Mouse (Mus musculus) heart, embryonic 14.5 days (tissue): Measurements from ENCODE around the gene Mup20. TPM values are rescaled to one million over a fixed set of nuclear protein-coding genes. Genes with fewer than 3 reads are reported as not detected.
"Not testable (repeated sequence)": the region's sequence is repeated elsewhere in the genome, so short reads cannot be mapped to it uniquely, and the experiment has no call there.

Source experiments
- ATAC-seq: fragments of 200-750 bp; cut with Nextera tagmentation; 2 replicates; pipeline ENCODE4 v1.8.0; 2017; ENCODE audit warnings: low read depth, moderate TSS enrichment; ENCODE audit not compliant: insufficient number of reproducible peaks, insufficient read depth, low FRiP score
- H3K27ac ChIP-seq, 2 experiments: fragments of 200-500 bp in 1 of 2; fragments of 300-500 bp in 1 of 2; sonication (generic) in 1 of 2; replicated peaks in 1 of 2; 2 replicates each; pipeline ENCODE4 v1.5.1; 2012 to 2014; ENCODE audit warnings: low read depth in 2 of 2, low read length in 2 of 2, control low read depth in 1 of 2, mild to moderate bottlenecking in 1 of 2, mixed read lengths in 1 of 2; ENCODE audit not compliant: control insufficient read depth in 1 of 2, insufficient read depth in 1 of 2
- H3K27me3 ChIP-seq: fragments of 300-500 bp; sonication (generic); 2 replicates; pipeline ENCODE4 v1.6.1; 2014; ENCODE audit warnings: mild to moderate bottlenecking, low read length, control low read depth; ENCODE audit not compliant: control insufficient read depth, insufficient read depth
- H3K36me3 ChIP-seq: fragments of 300-500 bp; sonication (generic); 2 replicates; pipeline ENCODE4 v1.6.1; 2014; ENCODE audit warnings: mild to moderate bottlenecking, control low read depth, low read length, mixed read lengths; ENCODE audit not compliant: control insufficient read depth, insufficient read depth
- H3K4me1 ChIP-seq, 2 experiments: fragments of 200-500 bp in 1 of 2; fragments of 300-500 bp in 1 of 2; sonication (generic) in 1 of 2; 2 replicates each; pipeline ENCODE4 v1.6.1; 2012 to 2014; ENCODE audit warnings: low read length in 2 of 2, control low read depth in 1 of 2, mixed read lengths in 1 of 2; ENCODE audit not compliant: control insufficient read depth in 2 of 2, insufficient read depth in 2 of 2
- H3K4me2 ChIP-seq: fragments of 300-500 bp; sonication (generic); 2 replicates; pipeline ENCODE4 v1.6.1; 2014; ENCODE audit warnings: mild to moderate bottlenecking, low read length
- H3K4me3 ChIP-seq, 2 experiments: fragments of 200-500 bp in 1 of 2; fragments of 300-500 bp in 1 of 2; sonication (generic) in 1 of 2; 2 replicates each; pipeline ENCODE4 v1.5.1; 2012 to 2014; ENCODE audit warnings: low read length in 2 of 2, mild to moderate bottlenecking in 2 of 2, control low read depth in 1 of 2, low read depth in 1 of 2, moderate library complexity in 1 of 2; ENCODE audit not compliant: control insufficient read depth in 1 of 2, insufficient read depth in 1 of 2
- H3K9ac ChIP-seq: fragments of 300-500 bp; sonication (generic); 2 replicates; pipeline ENCODE4 v1.6.1; 2014; ENCODE audit warnings: mild to moderate bottlenecking, low read length
- H3K9me3 ChIP-seq: fragments of 300-500 bp; sonication (generic); 2 replicates; pipeline ENCODE4 v1.6.1; 2016; ENCODE audit warnings: low read length, control low read depth; ENCODE audit not compliant: control insufficient read depth
- WGBS: fragments of 180-500 bp; shearing (Covaris S2); extraction: QIAGEN DNeasy Blood & Tissue Kit; methylation state at CpG from one replicate; pipeline ENCODE4 v1.1.7; 2014; 5-methylcytosine and 5-hydroxymethylcytosine counted together
- polyA plus RNA-seq: library from polyadenylated mRNA; unstranded; fragments of >200 nt; fragmentation: Nextera tagmentation; extraction: Ambion mirVana; gene quantifications from 2 replicates; pipeline ENCODE4 v1.2.1, GENCODE M21; 2014

Gene Mup20
- polyA plus RNA-seq, 1 experiment from 2014 or later, result not detected

GRCm38 (mm10) chr4:62024256-62024959 lies 29.6 kb downstream of the Mup20 start:
- no peak for ATAC-seq
- Histone ChIP-seq H3K4me3 (no peak overlapping the region), H3K27me3 (no peaks in the 10 kb centered on the region), H3K9me3 (no peaks in the 10 kb centered on the region), H3K36me3 (no peaks in the 10 kb centered on the region), H3K4me1 (no peaks in the 10 kb centered on the region), H3K27ac (no peak overlapping the region), H3K4me2 (no peak overlapping the region), H3K9ac (no peak overlapping the region)
- 61% methylated on average over 2 of the region's 2 CpGs for WGBS

GRCm38 (mm10) chr4:62023646-62024045 lies 30.3 kb downstream of the Mup20 start:
- Histone ChIP-seq H3K36me3 (no peaks in the 10 kb centered on the region), H3K4me3 (no peak overlapping the region), H3K27ac (no peak overlapping the region), H3K4me2 (no peak overlapping the region), H3K4me1 (no peaks in the 10 kb centered on the region), H3K27me3 (no peaks in the 10 kb centered on the region), H3K9me3 (no peaks in the 10 kb centered on the region), H3K9ac (no peak overlapping the region)
- ATAC-seq, result no peak
- 83% methylated on average over 4 of the region's 4 CpGs for WGBS

GRCm38 (mm10) chr4:62023120-62023519 lies 30.8 kb downstream of the Mup20 start:
- WGBS, result 74% methylated on average over 2 of the region's 2 CpGs
- H3K9ac ChIP-seq, result no peak overlapping the region
- no peaks in the 10 kb centered on the region for H3K27me3 ChIP-seq
- no peaks in the 10 kb centered on the region for H3K4me1 ChIP-seq
- no peak overlapping the region for H3K27ac ChIP-seq
- no peak for ATAC-seq
- H3K4me2 ChIP-seq, result no peak overlapping the region
- no peaks in the 10 kb centered on the region for H3K9me3 ChIP-seq
- no peaks in the 10 kb centered on the region for H3K36me3 ChIP-seq
- H3K4me3 ChIP-seq, result no peak overlapping the region

GRCm38 (mm10) chr4:62020511-62020910 lies 33.4 kb downstream of the Mup20 start:
- H3K27me3 ChIP-seq, H3K4me2 ChIP-seq, ATAC-seq, H3K4me1 ChIP-seq, H3K27ac ChIP-seq, H3K4me3 ChIP-seq, H3K9ac ChIP-seq, H3K36me3 ChIP-seq, H3K9me3 ChIP-seq: not testable (repeated sequence)

Other genes with a start within 250 kb of the Mup20 start
- not detected in 2 replicates for gene Mup5, start 218.9 kb downstream of the Mup20 start, polyA plus RNA-seq
- not detected in 2 replicates for gene Mup3, start 33.2 kb upstream of the Mup20 start, polyA plus RNA-seq
- not detected in 2 replicates for gene Mup21, start 96.7 kb upstream of the Mup20 start, polyA plus RNA-seq
- gene Zfp37, start 176.9 kb upstream of the Mup20 start, polyA plus RNA-seq, result 7.3 and 8.7 TPM in 2 replicates
- gene Slc31a2, start 208.4 kb upstream of the Mup20 start, polyA plus RNA-seq, result 20.7 and 23.0 TPM in 2 replicates